Mouse (Mus musculus) midbrain, embryonic 16.5 days (tissue): Measurements from ENCODE around the gene Cacnb4. TPM values are rescaled to one million over a fixed set of nuclear protein-coding genes. Genes with fewer than 3 reads are reported as not detected.
A peak's percentile ranks its signal among the peaks of the same experiment; 100 is the strongest.

Experiments
- ATAC-seq: fragments of 200-750 bp; cut with Nextera tagmentation; 2 replicates; pipeline ENCODE4 v1.8.0; 2017; ENCODE audit warnings: moderate TSS enrichment
- H3K27ac ChIP-seq: fragments of 300-500 bp; sonication (generic); 2 replicates; pipeline ENCODE4 v1.5.1; 2014; ENCODE audit warnings: mild to moderate bottlenecking, low read length, mixed read lengths
- H3K27me3 ChIP-seq: fragments of 300-500 bp; sonication (generic); 2 replicates; pipeline ENCODE4 v1.6.1; 2014; ENCODE audit warnings: low read depth, low read length, mixed read lengths; ENCODE audit not compliant: control insufficient read depth, insufficient read depth
- H3K36me3 ChIP-seq: fragments of 300-500 bp; sonication (generic); 2 replicates; pipeline ENCODE4 v1.6.1; 2014; ENCODE audit warnings: mild to moderate bottlenecking, low read length, moderate library complexity, mixed read lengths; ENCODE audit not compliant: control insufficient read depth, insufficient read depth
- H3K4me1 ChIP-seq: fragments of 300-500 bp; sonication (generic); 2 replicates; pipeline ENCODE4 v1.6.1; 2014; ENCODE audit warnings: mild to moderate bottlenecking, low read length, mixed read lengths; ENCODE audit not compliant: control insufficient read depth, insufficient read depth
- H3K4me2 ChIP-seq: fragments of 300-500 bp; sonication (generic); 2 replicates; pipeline ENCODE4 v1.6.1; 2014; ENCODE audit warnings: mild to moderate bottlenecking, low read length, mixed read lengths
- H3K4me3 ChIP-seq: fragments of 300-500 bp; sonication (generic); 2 replicates; pipeline ENCODE4 v1.5.1; 2014; ENCODE audit warnings: low read depth, mild to moderate bottlenecking, low read length, moderate library complexity, mixed read lengths
- H3K9ac ChIP-seq: fragments of 300-500 bp; sonication (generic); 2 replicates; pipeline ENCODE4 v1.6.1; 2014; ENCODE audit warnings: low read depth, low read length, mixed read lengths
- H3K9me3 ChIP-seq: fragments of 300-500 bp; sonication (generic); replicated peaks from 2 replicates; pipeline ENCODE4 v1.6.1; 2014; ENCODE audit warnings: mild to moderate bottlenecking, low read length, mixed read lengths; ENCODE audit not compliant: control insufficient read depth, poor library complexity, severe bottlenecking
- WGBS: fragments of 180-500 bp; shearing (Covaris S2); extraction: QIAGEN DNeasy Blood & Tissue Kit; methylation state at CpG from one replicate; pipeline ENCODE4 v1.1.7; 2014; 5-methylcytosine and 5-hydroxymethylcytosine counted together
- polyA plus RNA-seq: library from polyadenylated mRNA; unstranded; fragments of >200 nt; fragmentation: Nextera tagmentation; extraction: Ambion mirVana; gene quantifications from 2 replicates; pipeline ENCODE4 v1.2.1, GENCODE M21; 2015

Cacnb4 gene
- polyA plus RNA-seq, 1 experiment from 2014 or later: 15.6 TPM

DNA sequence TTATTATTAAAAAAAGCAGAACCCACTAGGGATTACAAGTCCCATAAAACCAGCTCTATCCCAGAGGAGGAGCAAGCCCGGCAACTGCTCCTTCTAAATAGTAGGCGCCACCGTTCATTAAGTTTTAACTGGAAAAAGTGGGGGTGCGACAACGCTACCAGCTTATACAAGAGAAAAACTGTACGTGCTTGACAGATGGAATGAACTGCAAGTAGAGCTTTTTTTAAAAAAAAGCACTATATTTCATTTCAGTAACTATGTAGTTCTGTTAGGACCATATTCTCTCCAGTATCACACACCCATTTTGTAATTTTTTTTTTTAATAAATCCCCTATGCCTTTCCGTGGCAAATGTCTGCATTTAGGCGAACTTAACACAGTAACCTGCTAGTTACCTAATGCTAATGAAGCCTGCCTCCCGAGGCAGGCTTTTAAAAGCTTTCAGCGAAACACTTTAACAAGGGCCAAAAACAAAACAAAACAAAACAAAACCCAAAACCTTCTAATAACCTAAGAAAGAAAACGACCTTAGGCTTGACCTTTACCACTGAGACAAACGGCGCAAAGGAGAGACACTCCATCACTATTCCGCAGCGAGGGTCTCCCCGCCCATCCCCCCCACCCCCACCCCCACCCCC lies 252.9 kb downstream of the Cacnb4 start:
- Histone ChIP-seq H3K27me3 (no peaks in the 10 kb centered on the region), H3K4me1 (peaks cover 27% of the 10 kb centered on the region), H3K36me3 (no peaks in the 10 kb centered on the region), H3K4me2 (peak overlapping the region; percentile 69), H3K9ac (peak overlapping the region; percentile 97), H3K4me3 (peak overlapping the region; percentile 99), H3K9me3 (no peaks in the 10 kb centered on the region), H3K27ac (no peak overlapping the region)
- no peak for ATAC-seq
- 1% methylated on average over 16 of the region's 16 CpGs for WGBS

DNA sequence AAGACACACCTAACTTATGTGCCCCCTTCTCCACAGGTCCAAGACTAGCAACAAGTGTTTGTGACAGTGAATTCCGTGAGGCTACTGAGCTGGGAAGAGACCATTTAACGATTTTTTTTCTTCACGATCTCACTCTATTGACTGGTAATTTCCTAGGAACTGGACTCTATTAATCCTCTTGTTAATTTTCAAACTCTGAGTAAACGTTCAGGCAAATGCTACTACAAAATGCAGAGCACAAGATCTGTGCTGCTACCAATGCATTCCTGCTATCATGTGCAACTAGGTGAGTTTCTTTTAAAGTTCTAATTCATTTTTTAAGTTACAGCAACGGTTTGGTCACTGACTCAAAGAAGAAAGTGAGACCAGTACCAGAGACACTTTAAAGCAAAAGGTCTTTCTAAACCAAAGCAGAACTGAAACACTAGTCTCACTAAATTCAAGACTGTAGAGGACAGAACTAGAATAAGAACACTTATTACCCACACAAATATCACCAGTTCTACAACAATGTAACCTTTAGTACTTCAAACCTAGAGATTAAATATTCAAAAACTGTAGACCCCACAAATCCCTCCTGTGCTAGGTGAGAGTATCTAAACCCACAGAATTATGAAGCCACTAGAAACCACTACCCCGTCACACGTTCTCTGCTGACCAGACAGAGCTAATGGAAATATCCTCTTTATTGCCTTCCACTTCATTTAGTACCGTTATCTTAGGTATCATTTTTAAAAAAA lies 253.6 kb downstream of the Cacnb4 start:
- peak overlapping the region; percentile 97; the same call in 1 of the 2 replicates for H3K9ac ChIP-seq
- H3K27ac ChIP-seq: no peak overlapping the region
- WGBS: 51% methylated on average over 8 of the region's 8 CpGs
- H3K27me3 ChIP-seq: no peaks in the 10 kb centered on the region
- no peaks in the 10 kb centered on the region for H3K9me3 ChIP-seq
- H3K4me3 ChIP-seq: peak overlapping the region; percentile 99
- H3K4me1 ChIP-seq: peaks cover 27% of the 10 kb centered on the region
- peak overlapping the region; percentile 69 for H3K4me2 ChIP-seq
- no peaks in the 10 kb centered on the region for H3K36me3 ChIP-seq
- no peak for ATAC-seq

DNA sequence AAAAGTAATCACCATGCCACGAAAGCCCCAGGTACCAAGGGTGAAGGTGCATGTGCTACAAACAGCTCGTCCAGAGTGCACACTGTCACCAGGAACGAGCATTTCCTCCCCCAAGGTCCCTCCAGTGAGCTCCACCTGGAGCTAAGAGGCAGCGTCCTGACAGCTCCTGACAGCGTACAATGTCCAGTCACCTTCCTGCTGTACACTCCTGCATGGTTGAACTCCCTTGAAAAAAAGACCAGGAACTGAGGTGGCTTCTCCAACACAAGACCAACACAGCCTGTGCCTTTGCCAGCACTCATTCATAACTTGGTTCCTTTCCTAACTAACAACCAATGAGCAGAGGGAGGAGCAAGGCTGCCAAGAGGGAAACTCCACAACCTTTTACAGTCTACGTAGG lies 255.4 kb downstream of the Cacnb4 start:
- Histone ChIP-seq H3K4me1 (peaks cover 27% of the 10 kb centered on the region), H3K27ac (no peak overlapping the region), H3K4me2 (no peak overlapping the region), H3K27me3 (no peaks in the 10 kb centered on the region), H3K9me3 (no peaks in the 10 kb centered on the region), H3K36me3 (peaks cover 2% of the 10 kb centered on the region; the same call in 1 of the 2 replicates), H3K9ac (no peak overlapping the region), H3K4me3 (no peak overlapping the region)
- ATAC-seq: no peak
- 61% methylated on average over 6 of the region's 6 CpGs for WGBS

DNA sequence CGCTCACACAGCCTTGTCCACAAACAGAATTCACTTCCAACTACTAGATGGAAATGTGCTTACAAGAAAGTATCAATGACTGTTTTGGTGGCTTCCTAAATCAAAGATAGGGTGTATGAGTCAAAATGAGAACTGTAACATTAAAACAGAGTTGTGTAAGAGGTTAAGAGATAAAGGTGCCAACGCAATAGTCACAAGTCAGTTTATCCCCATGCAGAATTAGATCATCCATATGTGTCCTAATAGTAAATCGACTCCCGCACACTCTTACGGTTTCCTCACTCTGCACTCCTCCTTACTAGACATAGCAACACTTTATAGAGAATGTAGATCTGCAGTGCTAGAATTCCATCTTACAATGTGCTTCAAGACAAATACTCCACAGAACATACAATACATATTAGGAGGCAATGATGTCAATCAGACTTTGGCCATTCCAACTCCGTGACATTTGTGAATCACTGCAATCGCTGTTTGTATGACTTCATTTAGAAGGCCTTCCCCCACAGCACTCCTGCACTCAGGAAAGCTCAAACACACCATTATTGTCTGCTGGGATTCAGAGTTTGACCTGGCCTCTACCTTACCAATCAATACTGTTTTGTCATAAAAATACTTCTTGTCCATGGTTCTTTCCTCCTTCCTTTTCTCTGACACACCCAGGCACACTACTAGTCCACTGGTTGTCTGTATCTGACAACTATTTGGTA lies 256.5 kb downstream of the Cacnb4 start:
- no peak overlapping the region for H3K27ac ChIP-seq
- no peak overlapping the region for H3K4me3 ChIP-seq
- H3K9ac ChIP-seq: no peak overlapping the region
- no peaks in the 10 kb centered on the region for H3K27me3 ChIP-seq
- ATAC-seq: no peak
- H3K36me3 ChIP-seq: peaks cover 10% of the 10 kb centered on the region
- WGBS: 96% methylated on average over 7 of the region's 7 CpGs
- H3K4me1 ChIP-seq: peaks cover 20% of the 10 kb centered on the region
- H3K4me2 ChIP-seq: no peak overlapping the region
- no peaks in the 10 kb centered on the region for H3K9me3 ChIP-seq

DNA sequence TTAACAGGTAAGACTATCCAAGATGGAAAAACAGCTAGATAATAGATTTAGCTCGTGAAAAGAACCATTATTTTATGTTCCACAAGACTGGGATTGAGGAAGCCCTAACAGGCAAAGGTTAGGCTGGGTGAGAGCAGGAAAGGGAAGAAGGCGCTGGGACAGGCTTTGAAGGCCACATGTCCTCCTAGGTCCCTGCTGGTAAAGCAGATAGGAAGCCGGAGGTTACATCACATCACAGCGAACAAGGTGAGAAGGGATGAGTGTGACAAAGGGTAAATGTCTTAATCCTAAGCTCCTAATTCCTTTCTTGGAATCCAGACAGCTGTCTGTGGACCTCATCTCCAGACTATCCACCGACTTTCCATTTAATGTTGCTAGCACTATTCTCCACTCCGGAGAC lies 257.3 kb downstream of the Cacnb4 start:
- H3K9ac ChIP-seq: no peak overlapping the region
- H3K4me3 ChIP-seq: no peak overlapping the region
- no peak overlapping the region for H3K4me2 ChIP-seq
- H3K4me1 ChIP-seq: peaks cover 19% of the 10 kb centered on the region
- 92% methylated on average over 6 of the region's 6 CpGs for WGBS
- no peaks in the 10 kb centered on the region for H3K9me3 ChIP-seq
- peaks cover 10% of the 10 kb centered on the region for H3K36me3 ChIP-seq
- no peaks in the 10 kb centered on the region for H3K27me3 ChIP-seq
- ATAC-seq: no peak
- no peak overlapping the region for H3K27ac ChIP-seq

DNA sequence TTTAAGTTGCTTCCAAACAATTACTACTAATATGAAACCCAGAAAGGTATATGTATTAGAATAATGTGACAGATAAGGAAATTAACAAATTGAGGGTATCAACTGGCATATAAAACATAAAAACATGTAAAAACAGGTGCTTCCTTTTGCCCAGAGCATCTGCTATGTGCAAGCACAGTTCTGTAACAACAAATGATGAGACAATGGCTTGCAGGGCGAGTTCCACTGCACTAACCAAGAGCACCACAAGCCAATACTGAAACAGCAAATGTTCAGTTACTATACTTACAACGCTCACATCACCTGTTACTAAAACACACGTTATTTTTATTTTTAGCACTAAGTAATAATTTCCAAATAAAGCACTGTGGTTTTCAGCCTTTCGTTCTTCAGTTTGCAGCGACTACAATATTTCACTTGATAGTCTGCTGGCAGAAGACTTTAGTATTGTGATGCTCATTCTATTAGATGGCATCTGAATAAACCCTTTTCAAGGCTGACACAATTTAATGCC lies 264.1 kb downstream of the Cacnb4 start:
- ATAC-seq: no peak
- WGBS: 97% methylated on average over 5 of the region's 5 CpGs
- no peak overlapping the region for H3K4me2 ChIP-seq
- H3K4me1 ChIP-seq: no peaks in the 10 kb centered on the region
- no peak overlapping the region for H3K27ac ChIP-seq
- H3K27me3 ChIP-seq: no peaks in the 10 kb centered on the region
- H3K9ac ChIP-seq: no peak overlapping the region
- H3K4me3 ChIP-seq: no peak overlapping the region
- peaks cover 23% of the 10 kb centered on the region for H3K9me3 ChIP-seq
- H3K36me3 ChIP-seq: peaks cover 56% of the 10 kb centered on the region

DNA sequence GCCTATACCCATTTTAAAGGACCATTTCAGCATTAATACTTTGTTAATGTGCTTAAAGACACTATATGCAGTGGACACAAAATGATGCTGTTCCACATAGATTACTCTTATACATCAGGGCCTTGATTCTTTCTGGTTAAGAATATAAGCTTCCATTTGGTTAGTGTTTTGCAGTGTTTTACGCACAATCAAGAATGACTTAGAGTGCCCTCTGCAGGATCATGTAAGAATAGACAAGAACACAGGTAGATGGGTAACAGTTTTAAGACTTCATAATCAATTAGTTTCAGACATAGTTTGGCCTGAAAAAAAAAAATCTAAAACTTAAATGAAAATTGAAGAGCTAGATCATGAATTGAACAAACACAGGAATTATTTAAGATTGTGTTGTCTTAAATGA lies 270.2 kb downstream of the Cacnb4 start:
- peaks cover 66% of the 10 kb centered on the region for H3K36me3 ChIP-seq
- no peak overlapping the region for H3K4me3 ChIP-seq
- no peak for ATAC-seq

DNA sequence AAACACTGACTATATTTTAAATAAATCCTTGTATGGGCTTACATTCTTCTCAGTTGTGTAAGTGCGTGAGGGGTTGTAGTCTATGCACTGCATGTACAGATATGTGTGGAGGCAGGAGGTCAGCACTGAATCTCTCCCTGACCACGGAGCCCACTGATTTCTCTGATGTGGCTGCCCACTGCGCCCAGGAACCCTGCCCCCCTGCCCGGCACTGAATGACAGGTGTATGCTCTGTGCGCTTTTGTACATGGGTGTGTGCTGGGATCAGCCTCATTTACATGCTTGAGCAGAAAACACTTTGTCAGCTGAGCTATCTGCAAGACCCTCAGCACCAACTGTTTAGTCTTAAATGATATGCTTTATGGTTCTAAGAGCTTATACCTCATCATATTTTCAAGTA lies 271.4 kb downstream of the Cacnb4 start:
- H3K27me3 ChIP-seq: no peaks in the 10 kb centered on the region

More for the DNA sequence above, 270.2 kb downstream of the Cacnb4 start:
- H3K9ac ChIP-seq: no peak overlapping the region
- 91% methylated on average over 1 of the region's 1 CpGs for WGBS
- no peaks in the 10 kb centered on the region for H3K4me1 ChIP-seq
- no peak overlapping the region for H3K4me2 ChIP-seq
- peaks cover 23% of the 10 kb centered on the region for H3K9me3 ChIP-seq
- H3K27me3 ChIP-seq: no peaks in the 10 kb centered on the region
- no peak overlapping the region for H3K27ac ChIP-seq

DNA sequence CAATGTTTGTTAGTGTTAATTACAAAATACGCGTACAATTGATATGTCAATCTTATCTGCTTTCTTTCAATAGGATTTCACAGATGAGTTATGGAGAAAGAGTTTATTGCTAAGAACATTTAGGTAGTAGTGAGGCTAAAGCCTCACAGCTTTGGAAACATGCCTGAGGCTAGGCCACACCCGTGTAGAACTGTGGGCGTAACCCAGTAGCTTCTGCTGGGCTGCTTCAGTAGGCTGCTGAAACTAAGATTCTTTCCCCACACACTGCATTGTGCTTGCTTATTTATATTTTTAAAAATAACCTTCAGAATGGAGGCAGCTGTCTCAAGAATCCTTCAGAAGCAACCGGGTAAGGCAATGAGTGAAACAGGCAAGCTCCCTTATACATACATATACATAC lies 282.1 kb downstream of the Cacnb4 start:
- H3K27ac ChIP-seq: no peak overlapping the region
- H3K9ac ChIP-seq: no peak overlapping the region
- H3K36me3 ChIP-seq: no peaks in the 10 kb centered on the region
- H3K27me3 ChIP-seq: no peaks in the 10 kb centered on the region
- H3K4me3 ChIP-seq: no peak overlapping the region
- 86% methylated on average over 5 of the region's 5 CpGs for WGBS
- H3K4me1 ChIP-seq: no peaks in the 10 kb centered on the region
- no peak overlapping the region for H3K4me2 ChIP-seq
- H3K9me3 ChIP-seq: no peaks in the 10 kb centered on the region
- no peak for ATAC-seq

More for the DNA sequence above, 271.4 kb downstream of the Cacnb4 start:
- no peak overlapping the region for H3K4me2 ChIP-seq
- 96% methylated on average over 5 of the region's 5 CpGs for WGBS
- no peak for ATAC-seq
- peaks cover 56% of the 10 kb centered on the region for H3K36me3 ChIP-seq
- H3K4me1 ChIP-seq: no peaks in the 10 kb centered on the region
- H3K9ac ChIP-seq: no peak overlapping the region
- H3K9me3 ChIP-seq: peaks cover 13% of the 10 kb centered on the region
- no peak overlapping the region for H3K4me3 ChIP-seq
- H3K27ac ChIP-seq: no peak overlapping the region
